ENCODE assay signal across 26 mouse cellular contexts in genomic region chr4:124465229-124465820, GRCm38 (mm10).
DNase-seq lines count a peak whose midpoint lies in the region; ATAC-seq lines count a peak whose summit lies in the region.
"Had no signal": no experiment of that assay in that cellular context is flagged by ENCODE, and none has a peak within 500 bp of the region (broad histone marks: within the 10 kb centered on the region; RNA-seq: fewer than 3 reads in every experiment).

No protein-coding gene starts in this region.

- H3K4me2 ChIP-seq in forebrain, embryonic 11.5 days (ENCODE audit: low read depth, low read length, severe bottlenecking) = no peak overlapping the region
- H3K4me2 ChIP-seq in midbrain, embryonic 14.5 days (ENCODE audit: low read length) = no peak overlapping the region
- H3K4me2 ChIP-seq in midbrain, embryonic 16.5 days (ENCODE audit: low read length) = no peak overlapping the region
- no peak overlapping the region for H3K4me2 ChIP-seq in forebrain, embryonic 16.5 days (ENCODE audit: low read length)
- H3K4me2 ChIP-seq: embryonic facial prominence, embryonic 15.5 days; hindbrain, embryonic 14.5 days had no signal

- no peak for DNase-seq in forebrain, embryonic 11.5 days (ENCODE audit: low spot score)
- DNase-seq in forebrain, embryonic 10.5 days (ENCODE audit: extremely low spot score, low spot score) = no peak
- DNase-seq in midbrain, embryonic 14.5 days = peak; percentile 59
- DNase-seq in left cerebral cortex, postnatal 14 days (ENCODE audit: low spot score in 2 of 2) = no peak
- DNase-seq in layer of hippocampus, adult 18-20 months (ENCODE audit: low spot score in 2 of 2) = no peak
- DNase-seq in heart, adult 8-10 months (ENCODE audit: low spot score) = no peak
- DNase-seq: adrenal gland, postnatal 14 days; B cell, adult 2 months; cerebellum, adult 18-20 months; cerebellum, postnatal 10 days; embryo, embryonic 11 days; gastrocnemius, adult 2 months; gastrocnemius, postnatal 36 days; heart, adult 11 months; heart, postnatal 10 days; heart, postnatal 4 days had no signal

- peak; percentile 66; the same call in 1 of the 2 replicates for ATAC-seq in forebrain, embryonic 11.5 days (replicated peaks; ENCODE audit: low FRiP score)
- no peak; the same call in 1 of the 2 replicates for ATAC-seq in midbrain, embryonic 14.5 days (ENCODE audit: low FRiP score, low TSS enrichment)
- no peak for ATAC-seq in midbrain, embryonic 16.5 days
- ATAC-seq in forebrain, embryonic 16.5 days = peak; percentile 53
- ATAC-seq: CD4-positive, CD25-positive, alpha-beta regulatory T cell, adult 4 months; inflammation-experienced regulatory T-cells, adult 6 months; intestine, postnatal 0 days had no signal

- no peak overlapping the region for H3K4me3 ChIP-seq in forebrain, embryonic 11.5 days (ENCODE audit: low read depth, low read length)
- no peak overlapping the region for H3K4me3 ChIP-seq in forebrain, embryonic 10.5 days
- H3K4me3 ChIP-seq in midbrain, embryonic 14.5 days (replicated peaks; ENCODE audit: low read depth, low read length) = no peak overlapping the region
- H3K4me3 ChIP-seq in midbrain, embryonic 16.5 days (ENCODE audit: low read depth, low read length) = no peak overlapping the region
- H3K4me3 ChIP-seq in forebrain, embryonic 16.5 days (replicated peaks; ENCODE audit: low read length) = no peak overlapping the region
- H3K4me3 ChIP-seq: embryonic facial prominence, embryonic 15.5 days; erythroblast, embryonic 14.5 days; gastrocnemius, adult 2 months; heart, embryonic 10.5 days had no signal

- no peaks in the 10 kb centered on the region for H3K36me3 ChIP-seq in forebrain, embryonic 11.5 days (ENCODE audit: control insufficient read depth, insufficient read depth, low read length)
- no peaks in the 10 kb centered on the region for H3K36me3 ChIP-seq in forebrain, embryonic 10.5 days (replicated peaks)
- no peaks in the 10 kb centered on the region for H3K36me3 ChIP-seq in midbrain, embryonic 14.5 days (ENCODE audit: control insufficient read depth, insufficient read depth, low read length)
- H3K36me3 ChIP-seq in midbrain, embryonic 16.5 days (ENCODE audit: control insufficient read depth, insufficient read depth, low read length) = no peaks in the 10 kb centered on the region
- no peaks in the 10 kb centered on the region for H3K36me3 ChIP-seq in forebrain, embryonic 16.5 days (ENCODE audit: control insufficient read depth, insufficient read depth)
- H3K36me3 ChIP-seq: embryonic facial prominence, embryonic 15.5 days; G1E; heart, embryonic 10.5 days had no signal

- no peak overlapping the region for H3K9ac ChIP-seq in forebrain, embryonic 11.5 days (ENCODE audit: low read length)
- H3K9ac ChIP-seq in midbrain, embryonic 14.5 days (replicated peaks; ENCODE audit: low read length) = no peak overlapping the region
- no peak overlapping the region for H3K9ac ChIP-seq in midbrain, embryonic 16.5 days (ENCODE audit: low read depth, low read length)
- H3K9ac ChIP-seq in forebrain, embryonic 16.5 days (replicated peaks; ENCODE audit: low read depth, low read length) = no peak overlapping the region
- H3K9ac ChIP-seq: embryonic facial prominence, embryonic 15.5 days; hindbrain, embryonic 14.5 days had no signal

- WGBS in forebrain, embryonic 11.5 days = 39% methylated on average over 18 of the region's 18 CpGs
- 67% methylated on average over 18 of the region's 18 CpGs for WGBS in forebrain, embryonic 10.5 days
- 35% methylated on average over 18 of the region's 18 CpGs for WGBS in midbrain, embryonic 14.5 days
- WGBS in midbrain, embryonic 16.5 days = 44% methylated on average over 18 of the region's 18 CpGs
- WGBS in forebrain, embryonic 16.5 days = 4% methylated on average over 18 of the region's 18 CpGs

- H3K27me3 ChIP-seq in forebrain, embryonic 11.5 days (ENCODE audit: control insufficient read depth, insufficient read depth, low read length) = peaks cover 20% of the 10 kb centered on the region
- H3K27me3 ChIP-seq in forebrain, embryonic 10.5 days (ENCODE audit: poor library complexity, severe bottlenecking) = peaks cover 99% of the 10 kb centered on the region
- H3K27me3 ChIP-seq in midbrain, embryonic 14.5 days (ENCODE audit: control insufficient read depth, insufficient read depth, low read length) = 0 out of 2 replicates have a peak, but pooled peaks cover 8% of the 10 kb centered on the region
- no peaks in the 10 kb centered on the region; the same call in 1 of the 2 replicates for H3K27me3 ChIP-seq in midbrain, embryonic 16.5 days (ENCODE audit: control insufficient read depth, insufficient read depth, low read depth, low read length)
- H3K27me3 ChIP-seq in forebrain, embryonic 16.5 days (replicated peaks; ENCODE audit: control insufficient read depth, insufficient read depth, low read length) = no peaks in the 10 kb centered on the region
- H3K27me3 ChIP-seq: embryonic facial prominence, embryonic 15.5 days had no signal

- no peak overlapping the region for H3K27ac ChIP-seq in forebrain, embryonic 11.5 days (ENCODE audit: low read depth, low read length)
- no peak overlapping the region for H3K27ac ChIP-seq in forebrain, embryonic 10.5 days
- no peak overlapping the region for H3K27ac ChIP-seq in midbrain, embryonic 14.5 days (replicated peaks; ENCODE audit: low read depth, low read length)
- no peak overlapping the region for H3K27ac ChIP-seq in midbrain, embryonic 16.5 days (ENCODE audit: low read length)
- H3K27ac ChIP-seq in forebrain, embryonic 16.5 days (ENCODE audit: low read length) = peak overlapping the region; percentile 29
- H3K27ac ChIP-seq: embryonic facial prominence, embryonic 15.5 days; gastrocnemius, adult 2 months; heart, embryonic 10.5 days; hindbrain, embryonic 14.5 days had no signal

- H3K9me3 ChIP-seq in forebrain, embryonic 11.5 days (ENCODE audit: control insufficient read depth, low read length) = no peaks in the 10 kb centered on the region
- H3K9me3 ChIP-seq in forebrain, embryonic 10.5 days = no peaks in the 10 kb centered on the region
- no peaks in the 10 kb centered on the region for H3K9me3 ChIP-seq in midbrain, embryonic 14.5 days (ENCODE audit: control insufficient read depth, low read length)
- H3K9me3 ChIP-seq in midbrain, embryonic 16.5 days (replicated peaks; ENCODE audit: control insufficient read depth, low read length, poor library complexity, severe bottlenecking) = no peaks in the 10 kb centered on the region
- no peaks in the 10 kb centered on the region for H3K9me3 ChIP-seq in forebrain, embryonic 16.5 days (ENCODE audit: control insufficient read depth, low read length)
- H3K9me3 ChIP-seq: embryonic facial prominence, embryonic 15.5 days; G1E; heart, embryonic 10.5 days had no signal

- peaks cover 9% of the 10 kb centered on the region; the same call in 1 of the 2 replicates for H3K4me1 ChIP-seq in forebrain, embryonic 11.5 days (replicated peaks; ENCODE audit: control insufficient read depth, insufficient read depth, low read length)
- peaks cover 18% of the 10 kb centered on the region for H3K4me1 ChIP-seq in forebrain, embryonic 10.5 days
- H3K4me1 ChIP-seq in midbrain, embryonic 14.5 days (ENCODE audit: control insufficient read depth, insufficient read depth, low read length) = 0 out of 2 replicates have a peak, but pooled peaks cover 8% of the 10 kb centered on the region
- H3K4me1 ChIP-seq in midbrain, embryonic 16.5 days (ENCODE audit: control insufficient read depth, insufficient read depth, low read length) = 0 out of 2 replicates have a peak, but pooled peaks cover 2% of the 10 kb centered on the region
- H3K4me1 ChIP-seq in forebrain, embryonic 16.5 days (replicated peaks; ENCODE audit: control insufficient read depth, insufficient read depth, low read length) = peaks cover 16% of the 10 kb centered on the region
- H3K4me1 ChIP-seq: embryonic facial prominence, embryonic 15.5 days; heart, embryonic 10.5 days had no signal

- intact Hi-C loops in left cerebral cortex, postnatal 14 days (cut with DNase I) = no loop called here

Comparison
In these comparisons a context has a peak if more than half of its experiments do, and no peak if none do; other contexts are left out.
1. ATAC-seq: peak in forebrain, embryonic 11.5 days (single experiment) and forebrain, embryonic 16.5 days (single experiment); none in midbrain, embryonic 14.5 days (single experiment) and midbrain, embryonic 16.5 days (single experiment).